Mouse (Mus musculus) cortical plate, adult 2 months (tissue): ENCODE results near the gene Rnf26.

Source experiments
- CTCF ChIP-seq: fragments of 200-500 bp; IDR thresholded peaks from 2 replicates; pipeline ENCODE4 v1.5.1; 2011; ENCODE audit warnings: mild to moderate bottlenecking, control low read depth, low read length; ENCODE audit not compliant: insufficient read depth; ENCODE audit errors: extremely low read depth
- POLR2A ChIP-seq: fragments of 200-500 bp; IDR thresholded peaks from 2 replicates; pipeline ENCODE4 v1.6.1; 2011; ENCODE audit warnings: mild to moderate bottlenecking, low read length, control low read depth; ENCODE audit not compliant: insufficient read depth; ENCODE audit errors: extremely low read depth

DNA sequence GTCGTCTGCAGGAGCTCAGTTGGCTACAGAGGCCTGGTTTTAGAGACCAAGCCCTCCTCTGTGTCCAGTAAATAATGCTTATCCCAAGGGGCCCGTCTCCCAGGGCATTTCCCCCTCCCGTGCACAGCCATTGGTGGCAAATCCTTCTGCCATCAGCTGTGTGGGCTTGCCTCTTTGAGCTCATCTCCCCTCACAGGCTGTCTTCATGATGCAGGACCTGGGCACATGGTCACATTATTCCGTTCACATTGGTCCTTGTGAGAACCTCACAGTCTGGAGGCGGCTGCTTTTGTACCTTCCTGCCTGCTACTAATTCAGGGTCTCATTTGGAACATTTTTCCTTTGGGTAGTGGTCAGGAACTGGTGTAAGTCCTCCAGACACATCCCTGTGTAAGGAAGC is 28.6 kb upstream of the Rnf26 start:
- TF ChIP-seq POLR2A = no peak
- no peak for TF ChIP-seq CTCF
